Mouse (Mus musculus): ENCODE data around the gene Olfr1438-ps1.

The Olfr1438-ps1 gene

GRCm38 (mm10) chr19:12335810-12336209 is at the start of gene Olfr1438-ps1:
Gene Olfr1438-ps1 (minus strand): TSS chr19:12335910.
- 87% methylated on average over 3 of the region's 3 CpGs for WGBS

- WGBS: 25% methylated on average over 2 of the region's 2 CpGs
Observed at GRCm38 (mm10) chr19:12374465-12375025, 38.8 kb upstream of the Olfr1438-ps1 start.

- 38% methylated on average over 3 of the region's 3 CpGs for WGBS
Observed at GRCm38 (mm10) chr19:12373004-12373403, 37.3 kb upstream of the Olfr1438-ps1 start.

- WGBS: 81% methylated on average over 2 of the region's 2 CpGs
Observed at GRCm38 (mm10) chr19:12325001-12325400, 10.7 kb downstream of the Olfr1438-ps1 start, which contains the start of gene Olfr1437. Gene Olfr1437 (minus strand): TSS chr19:12325101.

- 95% methylated on average over 1 of the region's 1 CpGs for WGBS
Observed at GRCm38 (mm10) chr19:12299030-12299429, 36.7 kb downstream of the Olfr1438-ps1 start, which contains the start of gene Olfr1436. Gene Olfr1436 (minus strand): TSS chr19:12299130.

GRCm38 (mm10) chr19:12279554-12279953 is 56.2 kb downstream of the Olfr1438-ps1 start, which contains the start of gene Olfr1434:
Gene Olfr1434 (plus strand): TSS chr19:12279854.
- WGBS: 64% methylated on average over 2 of the region's 2 CpGs
